Mouse (Mus musculus) skeletal muscle tissue, adult 2 months (tissue): Measurements from ENCODE around the gene Msi2.
A peak's percentile ranks its signal among the peaks of the same experiment; 100 is the strongest.

ENCODE experiments used
- DNase-seq: peaks from one replicate; pipeline ENCODE4 v3.0.0-alpha.2; 2012; ENCODE audit warnings: low read depth, low spot score

Msi2 gene

DNA sequence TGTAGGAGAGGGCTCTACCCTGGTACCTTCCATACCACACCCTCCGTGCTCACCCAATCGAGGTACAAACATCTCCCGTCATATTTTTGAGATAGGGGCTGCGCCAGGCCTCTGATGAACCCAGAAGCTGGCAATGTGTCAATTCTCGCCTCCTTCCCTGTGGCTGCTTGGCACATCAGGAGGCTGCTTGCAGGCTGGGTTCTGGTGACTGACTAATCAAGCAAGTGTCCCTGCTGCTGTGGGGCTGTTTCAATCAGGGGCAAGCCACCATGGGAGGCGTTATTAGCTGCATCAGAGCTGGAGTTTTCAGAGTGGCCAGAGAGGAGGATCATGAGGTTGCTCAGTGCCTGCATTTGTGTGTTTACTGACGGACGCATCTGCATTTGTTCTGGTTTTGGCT is 310.0 kb downstream of the Msi2 start:
- no peak for DNase-seq

DNA sequence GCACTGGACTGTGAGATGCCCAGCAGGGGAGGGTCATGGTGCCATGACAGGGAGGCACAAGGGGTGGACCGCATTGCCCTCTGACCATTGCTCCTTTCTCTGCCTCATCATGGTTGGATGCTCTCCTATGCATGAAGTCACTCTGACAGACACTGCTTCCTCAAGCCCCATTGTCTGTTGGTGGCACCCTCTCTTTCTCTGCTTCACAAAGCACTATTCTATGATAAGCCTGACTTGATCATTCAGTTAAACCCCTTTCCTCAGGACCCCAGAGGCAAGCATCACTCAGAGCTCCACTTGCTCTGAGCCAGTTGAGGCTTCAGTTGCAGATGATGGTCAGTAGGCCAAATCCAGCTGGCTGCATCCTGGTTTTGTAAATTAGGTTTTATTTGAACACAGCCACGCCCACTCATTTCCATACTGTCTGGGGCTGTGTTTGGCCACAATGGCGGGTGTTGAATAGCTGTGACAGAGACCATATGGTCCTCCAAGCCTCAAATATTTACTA is 311.9 kb downstream of the Msi2 start:
- no peak for DNase-seq

DNA sequence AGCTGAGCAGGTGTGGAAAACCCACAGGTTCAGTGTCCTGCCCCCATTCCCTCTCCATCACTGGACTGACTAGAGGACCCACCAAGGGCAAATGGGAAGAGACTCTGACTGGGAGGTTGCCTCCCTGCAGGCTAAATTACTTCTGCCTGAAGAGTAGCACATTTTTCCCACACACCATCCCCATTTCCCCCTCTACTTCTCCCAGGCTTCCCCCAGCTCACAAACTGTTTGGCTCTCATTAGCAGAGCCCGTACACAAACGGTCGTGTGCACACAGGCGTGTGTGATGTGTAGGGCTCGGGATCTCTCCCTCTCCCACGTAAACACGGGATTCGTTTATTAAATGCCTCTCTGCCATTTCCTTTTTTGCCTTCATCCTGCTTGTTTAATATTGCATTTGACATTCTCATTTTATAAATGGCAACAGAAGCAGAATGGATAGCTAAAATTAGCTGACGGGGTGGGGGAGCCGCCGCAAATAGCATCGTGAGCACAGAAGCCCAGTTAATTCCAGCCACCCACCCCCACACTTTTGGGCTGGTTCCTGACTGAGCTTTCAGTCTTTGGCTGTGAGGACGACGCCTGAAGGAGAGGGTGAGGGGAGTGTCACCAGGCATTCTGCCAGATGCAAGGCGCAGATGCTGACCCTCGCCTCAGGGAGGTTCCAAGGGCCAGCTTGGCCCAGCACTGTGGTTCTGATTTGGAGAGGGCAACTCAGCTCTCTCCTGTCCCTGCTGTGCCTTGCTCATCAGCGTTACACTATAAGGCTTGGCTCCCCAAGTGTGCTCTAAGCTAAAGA is 313.3 kb downstream of the Msi2 start:
- DNase-seq = peak; percentile 83

DNA sequence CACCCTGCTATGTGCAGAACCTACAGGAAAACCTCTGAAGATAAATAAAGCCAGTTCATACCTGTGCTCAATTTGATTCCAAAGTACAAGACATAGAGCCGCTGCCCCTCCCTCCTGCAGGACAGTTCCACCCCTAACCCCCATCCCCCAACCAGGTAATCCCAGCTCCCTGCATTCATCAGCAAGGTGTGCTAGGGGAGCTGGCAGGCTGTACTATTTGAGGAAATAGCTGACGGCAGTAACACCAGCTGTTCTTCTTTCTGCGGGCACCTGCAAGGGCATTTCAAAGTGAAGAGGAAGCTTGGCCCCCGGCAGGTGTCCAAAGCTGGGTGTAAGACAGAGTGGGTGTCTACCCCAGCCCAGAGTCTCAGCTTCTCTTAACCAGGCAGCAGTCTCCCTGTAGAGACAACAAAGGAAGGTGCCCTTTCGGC is 314.1 kb downstream of the Msi2 start:
- no peak for DNase-seq

DNA sequence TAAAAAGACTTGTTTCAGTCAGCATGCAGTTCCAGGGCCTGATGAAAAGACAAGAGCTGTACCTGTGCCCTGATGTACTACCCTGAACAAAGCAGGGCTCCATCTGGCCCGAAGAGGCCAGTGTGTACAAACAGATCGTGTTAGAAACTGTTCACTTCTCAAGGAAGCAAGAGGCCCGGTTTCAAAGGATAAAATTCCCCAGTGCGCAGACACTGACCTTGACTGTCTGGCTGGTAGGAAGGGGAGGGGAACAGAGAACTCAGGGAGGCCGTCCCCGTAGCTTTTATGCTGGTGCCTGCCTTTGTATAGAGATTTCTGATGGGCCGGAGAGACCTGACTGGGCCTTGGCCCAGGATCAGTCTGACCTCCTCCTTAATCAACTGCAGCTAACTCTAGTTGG is 316.0 kb downstream of the Msi2 start:
- DNase-seq = no peak

- no peak for DNase-seq
Measured at GRCm38 (mm10) chr11:88401333-88401732, 317.0 kb downstream of the Msi2 start.

GRCm38 (mm10) chr11:88400926-88401325 is 317.4 kb downstream of the Msi2 start:
- no peak for DNase-seq

- DNase-seq = no peak
Measured at GRCm38 (mm10) chr11:88400235-88400634, 318.1 kb downstream of the Msi2 start.

GRCm38 (mm10) chr11:88399431-88399830 is 318.9 kb downstream of the Msi2 start:
- no peak for DNase-seq

DNA sequence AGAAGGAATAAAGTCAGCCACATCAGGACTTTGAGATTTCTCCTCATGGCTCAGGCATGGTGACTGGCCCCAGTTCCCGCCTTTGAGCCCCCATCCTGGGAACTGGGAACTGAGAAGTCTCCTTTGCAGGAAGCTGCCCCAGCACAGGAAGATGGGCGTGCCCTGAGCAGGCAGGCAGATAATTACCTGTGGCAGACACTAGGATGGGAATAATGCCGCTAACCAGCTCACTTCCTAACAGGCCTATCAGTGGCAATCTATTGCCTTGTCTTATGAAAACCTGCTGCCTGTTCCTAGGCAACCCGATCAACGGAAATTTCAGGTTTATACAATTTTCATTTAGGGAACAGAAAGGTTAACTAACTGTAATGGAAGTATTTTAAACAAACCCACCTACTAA is 319.3 kb downstream of the Msi2 start:
- no peak for DNase-seq

- DNase-seq = no peak
Measured at GRCm38 (mm10) chr11:88395076-88395990, 323.0 kb downstream of the Msi2 start.

- DNase-seq = no peak
Measured at GRCm38 (mm10) chr11:88394341-88395075, 323.8 kb downstream of the Msi2 start.

DNA sequence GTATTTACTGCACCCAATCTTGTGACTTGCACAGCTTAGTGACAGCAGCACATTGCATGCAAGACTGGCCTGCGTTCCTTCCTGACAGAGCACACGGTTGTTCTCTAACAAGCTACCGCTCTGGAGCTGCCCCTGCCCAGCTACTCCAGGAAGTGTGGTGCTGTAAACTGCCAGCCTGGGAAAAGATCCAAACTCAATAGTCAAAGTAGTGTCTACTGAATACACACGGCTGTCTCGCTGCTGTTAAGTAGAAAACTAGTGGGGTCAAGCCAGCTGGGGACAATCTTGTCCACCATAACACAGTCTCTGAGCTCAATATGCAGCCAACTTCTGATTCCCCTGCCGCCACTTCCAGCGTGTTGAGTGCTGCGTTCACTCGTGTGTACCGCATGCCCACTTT is 325.6 kb downstream of the Msi2 start:
- no peak for DNase-seq

DNA sequence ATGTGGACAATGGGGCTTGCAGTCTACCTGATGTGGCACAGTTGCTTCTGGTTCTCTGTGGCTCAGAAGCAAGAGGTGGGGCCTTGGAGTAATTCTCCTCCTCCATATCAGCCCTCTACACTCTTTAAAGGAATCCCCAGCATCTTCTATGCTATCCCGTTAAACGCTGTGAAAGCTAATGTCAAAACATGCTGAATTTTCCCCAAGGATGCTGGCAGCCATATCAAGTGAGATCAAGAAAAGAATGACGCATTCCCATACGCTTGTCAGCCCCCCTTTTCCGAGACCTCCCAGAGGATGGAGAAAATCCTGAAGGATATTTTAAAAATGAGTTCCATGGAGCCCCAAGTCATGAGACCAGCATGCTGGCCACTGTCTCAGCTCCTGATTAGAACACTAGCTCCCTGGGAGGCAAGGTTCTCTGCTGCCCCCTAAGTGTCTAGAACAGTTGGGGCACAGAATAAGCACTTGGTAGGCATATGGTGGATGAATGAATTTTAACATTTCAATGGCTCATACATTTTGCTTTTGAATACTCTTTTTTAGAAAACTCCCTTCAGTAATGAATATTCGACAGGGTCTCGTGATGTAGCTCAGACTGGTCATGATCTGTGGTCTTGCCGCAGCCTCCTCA is 327.0 kb downstream of the Msi2 start:
- DNase-seq = no peak

- DNase-seq = no peak
Measured at GRCm38 (mm10) chr11:88389530-88389929, 328.8 kb downstream of the Msi2 start.

GRCm38 (mm10) chr11:88386916-88387315 is 331.4 kb downstream of the Msi2 start:
- DNase-seq = no peak

DNA sequence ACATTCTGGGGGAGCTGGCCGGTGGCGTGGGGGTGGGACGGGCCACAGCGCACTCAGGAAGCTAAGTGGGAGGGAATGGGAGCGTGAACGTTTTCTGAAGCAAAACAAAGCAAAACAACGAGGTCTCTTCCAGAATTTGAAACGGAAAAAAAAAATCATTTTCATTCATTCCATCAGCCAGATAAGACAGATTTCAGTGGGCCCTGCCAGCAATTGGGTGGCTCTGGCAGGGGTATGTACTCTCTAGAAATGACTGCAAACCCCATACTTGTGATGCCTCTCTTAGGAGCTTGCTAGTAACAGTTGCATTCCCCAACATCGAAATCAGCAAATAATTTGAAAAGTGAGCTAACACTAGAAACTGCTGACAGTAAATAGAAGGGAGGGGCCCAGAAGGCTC is 335.9 kb downstream of the Msi2 start:
- DNase-seq = no peak

- DNase-seq = no peak
Measured at GRCm38 (mm10) chr11:88381145-88381909, 337.0 kb downstream of the Msi2 start.

GRCm38 (mm10) chr11:88379635-88380034 is 338.7 kb downstream of the Msi2 start:
- no peak for DNase-seq

- DNase-seq = no peak
Measured at GRCm38 (mm10) chr11:88378686-88379339, 339.5 kb downstream of the Msi2 start.
